Mouse (Mus musculus): ENCODE data around the gene Zcwpw1. TPM values are rescaled to one million over a fixed set of nuclear protein-coding genes. Genes with fewer than 3 reads are reported as not detected.

Zcwpw1 gene
- total and polyA plus RNA-seq, 3 experiments, result 11.1 to 16.0 TPM; not detected in 1

GRCm38 (mm10) chr5:137746282-137746850, 41.2 kb upstream of the Zcwpw1 start (continued):
- TF ChIP-seq USF1 (IDR thresholded peaks at IDR 0.05; ENCODE audit: low read depth, low read length) (no peak), ELF1 (IDR thresholded peaks at IDR 0.05; ENCODE audit: low read depth, low read length) (no peak), SIN3A (IDR thresholded peaks at IDR 0.05; ENCODE audit: low read length) (no peak; the same call in 1 of the 2 replicates), JUND (IDR thresholded peaks at IDR 0.05; ENCODE audit: low read depth, low read length) (no peak), POLR2A (IDR thresholded peaks at IDR 0.05; ENCODE audit: control insufficient read depth in 1 of 2, insufficient read depth in 1 of 2, low read depth in 1 of 2, low read length in 2 of 2, poor library complexity in 1 of 2) (peak in 1 of 2 experiments; percentile 24; a peak in 1 of 4 replicates)

- Histone ChIP-seq H3K36me3 (ENCODE audit: control insufficient read depth in 1 of 2, insufficient read depth in 2 of 2, low read length in 2 of 2) (peaks cover 3 to 19% of the 10 kb centered on the region in 2 experiments; a peak in 3 of 4 replicates), H3K27ac (ENCODE audit: control insufficient read depth, low read depth, low read length) (peak overlapping the region; percentile 99), H3K27me3 (ENCODE audit: control insufficient read depth in 1 of 2, insufficient read depth in 2 of 2, low read length in 2 of 2) (no peaks in the 10 kb centered on the region), H3K4me1 (ENCODE audit: control insufficient read depth in 1 of 2, insufficient read depth in 2 of 2, low read length in 2 of 2) (peaks cover 3 to 23% of the 10 kb centered on the region in 2 experiments; a peak in 3 of 4 replicates), H3K9me3 (replicated peaks; ENCODE audit: insufficient read depth, low read length) (no peaks in the 10 kb centered on the region), H3K4me3 (ENCODE audit: control insufficient read depth in 1 of 2, insufficient read depth in 1 of 2, low read depth in 2 of 2, low read length in 2 of 2) (peak overlapping the region; percentile 60 to 93), H3K79me2 (ENCODE audit: control insufficient read depth, insufficient read depth, low read length, poor library complexity) (peaks cover 33% of the 10 kb centered on the region), H3K9ac (ENCODE audit: control insufficient read depth, low read depth, low read length, poor library complexity, severe bottlenecking) (peak overlapping the region; percentile 96)
- no peak for DNase-seq (ENCODE audit: low read depth, low spot score)
- TF ChIP-seq MEF2A (IDR thresholded peaks at IDR 0.05; ENCODE audit: extremely low read depth, insufficient replicate concordance, low read depth, low read length, poor library complexity, severe bottlenecking), result no peak
- no peak for TF ChIP-seq CTCF (IDR thresholded peaks at IDR 0.05 in 2 of 3, conservative IDR thresholded peaks at IDR 0.05 in 1 of 3; ENCODE audit: control insufficient read depth in 1 of 3, insufficient read depth in 1 of 3, low read depth in 2 of 3, low read length in 3 of 3, poor library complexity in 1 of 3, severe bottlenecking in 1 of 3)
- TF ChIP-seq MYB (IDR thresholded peaks at IDR 0.05; ENCODE audit: low read depth, low read length), result no peak
- no peak for TF ChIP-seq RCOR1 (IDR thresholded peaks at IDR 0.05; ENCODE audit: low read depth, low read length)
- no peak for TF ChIP-seq UBTF (IDR thresholded peaks at IDR 0.05; ENCODE audit: borderline replicate concordance, insufficient read depth, low read depth, low read length)
- no peak for TF ChIP-seq EP300 (IDR thresholded peaks at IDR 0.05; ENCODE audit: low read depth in 1 of 2, low read length in 2 of 2)
- no peak for TF ChIP-seq POLR2AphosphoS5 (IDR thresholded peaks at IDR 0.05; ENCODE audit: borderline replicate concordance, low read depth, low read length)
- no peak; the same call in 1 of the 2 replicates for TF ChIP-seq MAX (IDR thresholded peaks at IDR 0.05; ENCODE audit: low read length)
- no peak for TF ChIP-seq NRF1 (IDR thresholded peaks at IDR 0.05; ENCODE audit: insufficient read depth, low read depth, low read length, poor library complexity, severe bottlenecking)
- TF ChIP-seq CHD2 (IDR thresholded peaks at IDR 0.05; ENCODE audit: low read length), result no peak
- no peak for TF ChIP-seq GABPA (IDR thresholded peaks at IDR 0.05; ENCODE audit: low read depth, low read length)
- no peak for TF ChIP-seq CHD1 (IDR thresholded peaks at IDR 0.05; ENCODE audit: low read depth, low read length)
- 0 out of 2 replicates have a peak, but pooled peaks have one; percentile 2 for TF ChIP-seq ELF1 (IDR thresholded peaks at IDR 0.05; ENCODE audit: low read depth, low read length)
- TF ChIP-seq POLR2AphosphoS2 (IDR thresholded peaks at IDR 0.05; ENCODE audit: low read length), result no peak
- no peak for TF ChIP-seq KAT2A (conservative IDR thresholded peaks at IDR 0.05; ENCODE audit: low read depth, low read length)
- TF ChIP-seq NELFE (IDR thresholded peaks at IDR 0.05; ENCODE audit: low read depth, low read length), result no peak
- 0 out of 2 replicates have a peak, but pooled peaks have one; percentile 25 for TF ChIP-seq BHLHE40 (IDR thresholded peaks at IDR 0.05; ENCODE audit: borderline replicate concordance, low read depth, low read length)
Measured at GRCm38 (mm10) chr5:137746851-137747325, 40.7 kb upstream of the Zcwpw1 start.
